Mouse (Mus musculus): ENCODE measurements around the gene Ero1lb.

DNA sequence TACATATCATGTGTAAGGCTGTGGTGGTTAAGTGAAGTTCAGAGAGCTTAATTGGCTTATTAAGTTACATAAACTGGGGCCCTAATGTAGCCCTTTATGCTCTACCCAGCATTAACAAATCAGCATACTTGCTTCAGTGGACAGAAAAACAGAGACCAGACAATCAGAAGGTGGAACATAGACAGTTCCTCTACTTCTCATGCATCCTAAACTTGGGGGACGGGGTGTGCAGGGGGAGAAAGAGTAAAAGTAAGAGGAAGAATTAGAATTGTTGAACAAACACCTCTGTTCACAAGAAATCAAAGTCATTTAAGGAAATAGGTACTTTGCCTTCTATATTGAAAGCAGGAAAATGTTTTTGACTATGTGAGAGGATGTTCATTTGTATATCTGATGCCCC is 2.3 kb downstream of the Ero1lb start:
- no peak for TF ChIP-seq CTCF (IDR thresholded peaks at IDR 0.05; ENCODE audit: control insufficient read depth, insufficient read depth, insufficient read length)
- TF ChIP-seq FOSL1 (IDR thresholded peaks at IDR 0.05; ENCODE audit: insufficient read depth, low read length, poor library complexity, severe bottlenecking) = no peak
- no peak for TF ChIP-seq CEBPB (IDR thresholded peaks at IDR 0.05; ENCODE audit: low read depth)

Data from C2C12 (cell line).